ENCODE assay signal across 17 mouse cellular contexts in genomic region chr2:48501387-48501786, GRCm38 (mm10).
"Had no signal": no experiment of that assay in that cellular context is flagged by ENCODE, and none has a peak within 500 bp of the region (broad histone marks: within the 10 kb centered on the region; RNA-seq: fewer than 3 reads in every experiment).

No protein-coding gene starts in this region.

- H3K4me2 ChIP-seq: liver, embryonic 13.5 days; liver, embryonic 15.5 days; lung, embryonic 15.5 days; midbrain, embryonic 11.5 days; midbrain, embryonic 13.5 days; midbrain, embryonic 15.5 days; neural tube, embryonic 12.5 days; stomach, embryonic 15.5 days had no signal

- H3K4me1 ChIP-seq: liver, embryonic 13.5 days; liver, embryonic 15.5 days; lung, embryonic 15.5 days; midbrain, embryonic 13.5 days; midbrain, embryonic 15.5 days; neural tube, embryonic 12.5 days; stomach, embryonic 15.5 days had no signal

- H3K9me3 ChIP-seq: liver, embryonic 13.5 days; liver, embryonic 15.5 days; lung, embryonic 15.5 days; midbrain, embryonic 13.5 days; midbrain, embryonic 15.5 days; neural tube, embryonic 12.5 days; stomach, embryonic 15.5 days had no signal

- ATAC-seq: liver, postnatal 0 days; lung, postnatal 0 days; midbrain, embryonic 13.5 days; midbrain, embryonic 15.5 days had no signal

- H3K4me3 ChIP-seq: liver, embryonic 13.5 days; liver, embryonic 15.5 days; lung, embryonic 15.5 days; megakaryocyte, embryonic 14.5 days; midbrain, embryonic 13.5 days; midbrain, embryonic 15.5 days; neural tube, embryonic 12.5 days; stomach, embryonic 15.5 days had no signal

- H3K9ac ChIP-seq: liver, embryonic 13.5 days; liver, embryonic 15.5 days; liver, postnatal 0 days; lung, embryonic 15.5 days; midbrain, embryonic 13.5 days; midbrain, embryonic 15.5 days; neural tube, embryonic 12.5 days; stomach, embryonic 15.5 days had no signal

- H3K27me3 ChIP-seq: liver, embryonic 13.5 days; liver, embryonic 15.5 days; lung, embryonic 15.5 days; megakaryocyte, embryonic 14.5 days; midbrain, embryonic 13.5 days; midbrain, embryonic 15.5 days; neural tube, embryonic 12.5 days; stomach, embryonic 15.5 days had no signal

- DNase-seq: liver, embryonic 13.5 days; liver, postnatal 0 days; right cerebral cortex, postnatal 14 days; thymus, adult 2 months; thymus, postnatal 25 days; thymus, postnatal 4 days had no signal

- H3K27ac ChIP-seq: liver, embryonic 13.5 days; liver, embryonic 15.5 days; lung, embryonic 15.5 days; macrophage; midbrain, embryonic 13.5 days; midbrain, embryonic 15.5 days; neural tube, embryonic 12.5 days; stomach, embryonic 15.5 days; stomach, postnatal 0 days had no signal

- H3K36me3 ChIP-seq: liver, embryonic 13.5 days; liver, embryonic 15.5 days; lung, embryonic 15.5 days; midbrain, embryonic 13.5 days; midbrain, embryonic 15.5 days; neural tube, embryonic 12.5 days; stomach, embryonic 15.5 days had no signal
